Mouse (Mus musculus): Measurements from ENCODE around the gene Fgd6.

Fgd6 gene

DNA sequence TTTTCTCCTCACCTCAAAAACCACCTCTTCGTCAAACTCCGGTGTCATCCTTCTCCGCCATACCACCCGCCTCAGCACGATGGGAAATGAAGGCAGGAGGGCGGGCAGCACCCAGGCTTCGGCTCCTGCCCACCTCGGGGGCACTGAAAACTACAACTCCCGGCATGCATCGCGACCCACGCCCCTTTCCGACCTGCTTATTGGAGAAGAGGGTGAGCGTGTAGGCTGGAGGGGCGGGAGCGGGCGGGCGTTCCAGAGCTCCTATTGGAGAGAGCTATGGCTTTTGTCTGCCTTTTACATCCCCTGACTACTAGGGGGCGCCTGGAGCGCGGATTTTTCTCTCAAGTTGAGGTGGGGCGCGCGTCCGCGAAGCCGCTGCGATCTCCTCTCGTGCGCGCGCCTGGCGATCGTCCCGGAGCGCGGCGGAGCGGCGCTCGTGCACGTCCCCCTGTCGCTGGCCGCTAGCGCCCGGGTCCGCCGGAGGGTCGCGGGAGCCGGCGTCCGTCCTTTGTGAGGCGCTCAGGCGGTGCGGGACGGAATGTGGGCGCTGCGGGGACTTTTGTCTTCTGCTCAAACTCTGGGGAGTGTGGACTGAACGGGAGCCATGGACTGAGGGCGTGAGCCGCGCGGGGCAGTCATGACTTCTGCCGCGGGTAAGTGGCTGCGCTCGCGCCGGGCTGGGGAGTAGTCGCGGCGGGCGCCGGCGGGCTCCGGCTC lies at the start of gene Fgd6, which contains the start of gene Vezt:
TSS of gene Fgd6 (plus strand) at position 344 of the 717 bp plus-strand sequence.
TSS of gene Vezt (minus strand) at position 160 of the 717 bp plus-strand sequence.
- peak; percentile 99 to 100 for DNase-seq (ENCODE audit: low spot score in 2 of 2)

DNA sequence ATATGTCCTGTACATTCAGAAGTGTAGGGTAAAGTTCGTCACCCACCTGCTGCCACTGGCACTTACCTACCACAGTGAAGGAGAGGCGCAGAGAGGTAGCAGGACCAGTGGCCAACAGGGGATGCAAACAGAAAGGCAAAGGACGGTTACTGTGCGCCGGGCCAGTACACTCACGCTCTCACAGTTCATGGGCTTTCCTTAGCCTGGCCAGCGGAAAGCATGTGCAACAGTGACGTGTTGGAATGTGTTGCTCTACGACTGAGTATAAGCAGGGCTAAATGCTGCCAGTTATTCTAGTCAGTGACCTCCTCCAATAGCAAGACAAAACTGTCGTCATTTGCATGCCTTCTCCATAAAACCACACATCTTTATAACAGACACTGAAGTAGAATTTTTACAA lies 41.7 kb upstream of the Fgd6 start:
- DNase-seq (ENCODE audit: low spot score in 2 of 2), result peak; percentile 11 to 13

DNA sequence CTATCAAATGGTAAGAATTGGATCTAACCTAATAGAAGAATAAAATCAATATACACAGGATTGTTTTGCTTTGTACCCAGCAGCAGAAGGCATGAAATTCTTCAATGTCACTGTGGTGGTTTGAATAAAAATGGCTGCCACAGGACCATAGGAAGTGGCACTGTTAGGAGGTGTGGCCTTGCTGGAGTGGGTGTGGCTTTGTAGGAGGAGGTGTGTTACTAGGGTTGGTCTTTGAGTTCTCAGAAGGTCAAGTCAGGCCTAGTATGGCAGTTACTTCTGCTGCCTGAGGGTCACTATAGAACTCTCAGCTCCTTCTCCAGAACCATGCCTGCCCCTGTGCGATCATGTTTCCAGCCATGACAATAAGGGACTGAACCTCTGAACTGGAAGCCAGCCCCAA lies 40.7 kb upstream of the Fgd6 start:
- no peak for DNase-seq (ENCODE audit: low spot score in 2 of 2)

DNA sequence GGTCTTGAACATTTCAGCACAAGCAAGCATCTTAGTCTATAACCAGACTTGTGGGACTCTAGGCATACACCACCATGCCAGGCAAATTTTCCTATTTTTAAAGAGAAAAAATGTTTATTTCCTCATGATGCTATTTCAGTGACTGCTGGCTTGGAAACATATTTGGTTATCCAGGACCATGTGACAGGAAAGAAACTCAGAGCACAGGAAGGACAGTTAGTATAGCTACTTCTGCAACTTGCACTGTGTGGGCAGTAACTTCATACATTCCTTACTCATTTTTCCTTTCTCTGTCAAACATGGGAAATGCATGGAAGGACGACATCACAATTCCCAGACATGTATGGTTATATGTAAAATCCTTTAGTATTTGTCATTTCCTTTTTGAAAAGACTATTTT lies 36.4 kb upstream of the Fgd6 start:
- no peak for DNase-seq (ENCODE audit: low spot score in 2 of 2)

DNA sequence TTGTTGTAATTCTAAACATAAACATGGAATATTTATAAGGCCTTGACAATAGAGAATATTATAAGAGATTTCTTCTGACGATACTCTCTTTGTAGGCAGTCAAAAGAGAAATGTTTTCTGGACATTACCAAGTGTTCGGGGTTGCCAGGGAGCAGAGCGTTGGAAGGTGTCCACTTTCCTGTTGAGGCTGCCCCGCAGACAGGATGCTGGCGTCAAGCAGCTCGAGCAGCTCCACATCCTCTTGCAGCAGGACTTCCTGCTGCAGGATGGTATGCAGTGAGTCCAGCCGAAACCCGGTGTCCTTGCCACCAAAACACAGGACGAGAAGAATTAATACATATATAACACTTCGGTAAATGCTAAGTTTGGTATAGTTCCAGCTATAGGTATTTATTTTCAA lies 35.6 kb upstream of the Fgd6 start:
- DNase-seq (ENCODE audit: low spot score in 2 of 2), result peak in 1 of 2 experiments; percentile 25

DNA sequence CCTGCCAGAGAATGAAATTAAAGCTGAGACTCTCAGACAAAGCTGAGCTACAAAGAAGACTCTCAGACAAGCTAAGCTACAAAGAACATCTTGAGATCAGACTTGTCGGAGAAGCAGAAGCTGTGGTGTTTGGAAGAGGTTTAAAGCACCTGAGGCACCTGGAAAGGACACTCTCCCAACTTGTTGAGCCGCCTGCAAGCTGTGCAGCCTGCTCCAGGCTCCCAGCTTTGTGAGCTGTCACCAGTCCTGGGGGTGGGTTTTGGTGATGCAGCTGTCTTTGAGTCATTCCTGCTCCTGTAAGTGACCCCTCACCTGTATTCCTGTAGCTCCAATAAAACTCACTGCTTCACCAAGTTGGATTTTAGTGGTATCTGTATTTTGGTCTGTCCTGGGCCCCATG lies 27.4 kb upstream of the Fgd6 start:
- DNase-seq (ENCODE audit: low spot score in 2 of 2), result no peak

DNA sequence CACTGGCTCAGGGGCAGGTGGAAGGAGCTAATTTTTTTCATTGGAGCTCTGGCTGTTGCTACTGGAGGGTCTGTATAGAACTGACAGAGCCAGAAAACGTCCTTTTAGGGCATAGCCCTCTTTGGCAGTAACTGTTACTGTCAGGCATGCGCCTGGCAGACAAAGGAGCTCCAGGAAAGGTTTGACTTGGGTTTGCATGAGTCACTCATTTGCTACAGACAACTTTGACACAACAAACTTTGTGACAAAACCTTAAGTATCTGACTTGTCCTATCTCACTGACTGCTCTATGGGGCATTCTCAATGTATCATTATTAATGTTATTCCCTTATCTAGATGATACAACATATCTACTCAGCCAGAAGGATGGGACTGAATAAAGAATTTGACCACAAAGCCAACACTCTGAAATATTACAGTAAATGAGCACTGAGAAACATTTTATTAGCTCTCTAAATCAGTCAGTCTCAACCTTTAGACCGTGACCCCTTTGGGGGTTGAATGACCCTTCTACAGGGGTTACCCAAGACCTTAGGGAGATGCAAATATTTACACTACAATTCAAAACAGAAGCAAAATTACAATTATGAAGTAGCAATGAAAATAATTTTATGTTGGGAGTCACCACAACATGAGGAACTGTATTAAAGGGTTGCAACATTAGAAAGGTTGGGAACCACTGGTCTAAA lies 25.7 kb upstream of the Fgd6 start:
- DNase-seq (ENCODE audit: low spot score in 2 of 2), result no peak

DNA sequence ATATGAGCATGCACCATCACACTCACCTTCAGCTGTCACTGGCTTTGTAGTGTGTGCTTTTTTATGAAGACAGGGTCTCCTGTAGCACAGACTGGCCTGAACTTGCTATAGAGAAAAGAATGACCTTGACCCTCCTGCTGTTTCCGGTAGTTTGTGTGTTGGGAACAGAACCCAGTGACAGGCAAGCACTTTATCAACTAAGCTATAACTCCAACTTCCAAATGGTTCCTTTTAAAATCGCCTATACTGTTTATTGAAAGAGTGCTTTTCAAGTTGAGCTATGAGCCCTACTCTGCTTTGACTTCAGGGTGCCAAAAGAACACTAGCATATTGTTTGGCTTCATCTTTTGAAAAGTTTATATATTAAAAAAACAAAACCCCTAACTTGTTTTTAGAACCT lies 24.8 kb upstream of the Fgd6 start:
- DNase-seq (ENCODE audit: low spot score in 2 of 2), result no peak

DNA sequence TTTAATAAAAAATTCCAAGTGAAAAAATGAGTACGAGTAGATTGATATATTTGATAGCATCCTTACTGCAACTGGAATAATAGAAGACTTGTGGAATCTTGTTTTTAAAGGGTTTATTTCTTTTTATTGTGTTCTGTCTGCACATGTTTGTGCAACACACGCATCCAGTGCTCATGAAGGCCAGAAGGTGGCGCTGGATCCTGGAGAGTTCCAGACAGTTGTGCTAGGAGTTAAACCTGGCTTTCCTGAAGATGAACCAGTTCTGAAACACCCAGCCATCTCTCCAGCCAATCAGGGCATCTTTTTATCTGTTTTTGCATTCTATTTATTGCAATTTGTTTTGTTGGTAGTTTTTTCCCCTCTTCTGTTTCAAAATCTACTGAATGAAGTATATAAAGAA lies 22.6 kb upstream of the Fgd6 start:
- peak; percentile 15 to 39 for DNase-seq (ENCODE audit: low spot score in 2 of 2)

DNA sequence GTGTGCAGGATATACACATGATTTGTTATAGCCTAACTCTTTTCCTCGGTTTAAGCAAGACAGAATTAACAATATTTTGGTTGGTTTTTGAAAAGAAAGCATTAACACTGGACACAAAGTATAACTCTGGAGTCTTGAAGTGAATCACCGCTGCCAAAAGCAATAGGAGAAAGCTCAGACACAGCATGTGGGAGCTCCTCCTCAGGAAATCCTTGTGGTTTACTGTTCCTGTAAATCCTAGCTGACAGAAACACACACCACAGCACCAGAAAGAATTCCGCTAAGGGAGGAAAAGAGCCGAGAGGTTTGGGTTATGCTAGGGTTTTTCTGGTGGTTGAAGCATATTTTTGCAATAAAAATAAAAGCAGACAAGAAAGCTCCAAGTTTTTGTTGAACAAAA lies 21.6 kb upstream of the Fgd6 start:
- no peak for DNase-seq (ENCODE audit: low spot score in 2 of 2)

DNA sequence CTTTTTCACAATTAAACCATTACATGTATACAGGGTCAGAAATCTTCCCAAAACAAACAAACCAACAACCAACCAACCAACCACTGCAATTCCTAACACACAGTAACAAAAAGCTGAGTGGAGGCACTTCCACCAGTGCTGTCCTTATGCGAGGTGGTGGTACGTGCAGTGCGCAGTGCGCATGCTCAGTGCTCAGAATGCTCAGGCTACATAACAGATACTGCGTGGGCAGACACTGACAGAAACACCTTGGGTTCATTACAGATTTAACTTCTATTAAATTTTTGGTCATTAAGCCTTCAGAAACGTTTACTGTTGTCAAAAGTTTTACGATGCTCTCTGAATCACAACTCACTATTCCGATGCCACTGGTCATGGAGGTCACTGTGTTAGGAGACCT lies 18.3 kb upstream of the Fgd6 start:
- no peak for DNase-seq (ENCODE audit: low spot score in 2 of 2)

DNA sequence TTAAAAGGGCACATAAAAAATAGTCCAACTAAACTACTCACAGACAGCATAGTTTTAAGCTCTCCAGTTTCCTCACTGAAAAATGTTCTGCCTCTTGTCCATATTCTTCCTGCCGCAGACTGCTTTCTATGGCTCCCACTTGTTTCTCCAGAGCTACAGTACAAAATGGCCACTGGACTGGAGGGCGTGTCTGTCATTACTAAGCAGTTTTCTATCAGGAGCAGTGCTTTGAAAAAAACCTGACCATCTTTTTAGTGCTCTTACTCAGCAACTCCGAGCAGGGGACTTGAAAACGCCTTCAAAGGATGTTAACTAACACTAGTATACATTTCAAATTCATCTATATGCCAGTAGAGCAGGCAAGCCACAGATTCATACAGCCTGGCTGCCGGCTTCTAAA lies 15.2 kb upstream of the Fgd6 start:
- DNase-seq (ENCODE audit: low spot score in 2 of 2), result no peak

DNA sequence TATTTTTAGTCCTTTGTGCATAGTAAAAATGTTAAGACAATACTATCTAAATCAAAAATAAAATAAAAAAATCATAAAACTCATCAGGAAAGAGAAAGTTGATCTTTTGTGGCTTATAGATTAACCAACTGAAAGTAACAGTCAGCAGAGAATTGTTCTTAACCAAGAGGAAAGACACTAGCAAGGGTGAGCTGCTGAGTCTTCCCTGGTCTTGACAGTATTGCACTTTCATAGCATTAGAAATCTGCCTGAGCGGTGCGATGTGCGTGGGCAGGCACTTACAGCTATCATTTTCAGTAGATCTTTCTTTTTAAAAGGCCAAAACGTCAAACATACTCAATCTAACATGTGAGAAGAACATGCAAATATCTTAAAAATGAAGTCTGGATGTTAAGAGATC lies 14.7 kb upstream of the Fgd6 start:
- no peak for DNase-seq (ENCODE audit: low spot score in 2 of 2)

DNA sequence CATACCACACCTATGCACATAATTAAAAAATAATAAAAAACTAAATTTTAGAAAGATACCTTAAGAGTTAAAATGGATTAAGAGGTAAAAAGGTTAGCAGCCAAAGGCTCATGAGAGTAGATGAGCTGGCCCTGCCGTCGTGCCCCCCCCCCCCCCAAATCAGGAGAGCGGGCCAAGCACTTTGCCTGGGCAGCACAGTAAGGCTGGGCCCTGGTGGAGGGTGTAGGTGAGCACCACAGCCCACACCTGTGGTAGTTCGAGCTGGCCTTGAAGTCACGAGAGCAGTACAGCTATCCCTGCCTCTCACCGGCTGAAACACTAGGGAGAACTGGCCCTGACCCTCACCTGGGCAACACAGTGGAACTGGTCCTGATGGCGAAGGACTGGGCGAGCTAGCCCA lies 10.7 kb upstream of the Fgd6 start:
- DNase-seq (ENCODE audit: low spot score in 2 of 2), result no peak

DNA sequence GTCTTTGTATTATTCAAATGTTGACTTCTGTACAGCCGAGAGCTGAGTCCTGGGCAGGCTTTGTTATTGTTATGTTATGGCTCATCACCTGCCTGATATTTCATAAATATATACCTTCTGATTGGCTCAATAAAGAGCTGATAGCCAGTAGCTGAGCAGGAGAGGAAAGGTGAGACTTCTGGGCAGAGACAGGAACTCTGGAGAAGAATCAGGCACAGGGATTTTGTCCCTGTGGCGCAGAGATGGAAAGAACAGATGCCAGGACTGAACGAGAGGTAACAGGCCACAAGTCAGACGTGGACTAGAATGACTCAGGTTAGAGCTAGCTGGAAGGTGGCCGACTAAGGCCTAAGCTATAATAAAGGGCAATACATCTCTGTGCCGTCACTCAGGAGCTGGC lies 7.3 kb upstream of the Fgd6 start:
- DNase-seq (ENCODE audit: low spot score in 2 of 2), result no peak

DNA sequence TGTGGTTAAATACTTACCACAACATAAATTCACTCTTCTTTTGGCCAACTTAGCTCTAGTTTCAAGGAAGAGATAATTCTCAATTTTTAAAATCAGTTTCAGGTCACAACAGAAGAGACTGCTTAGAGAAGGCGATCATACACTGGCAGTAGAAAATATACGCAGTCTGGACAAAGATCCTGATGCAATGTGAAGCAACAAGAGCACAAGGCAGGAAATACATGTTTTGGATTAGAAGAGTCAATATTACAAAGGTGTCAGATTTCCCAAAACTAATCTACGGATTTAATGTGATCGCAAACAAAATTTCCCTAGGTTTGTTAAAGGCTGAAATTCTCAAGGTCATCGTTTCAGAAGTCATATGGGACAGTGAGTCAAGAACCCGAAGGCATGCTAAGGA lies 4.6 kb upstream of the Fgd6 start:
- DNase-seq (ENCODE audit: low spot score in 2 of 2), result no peak

DNA sequence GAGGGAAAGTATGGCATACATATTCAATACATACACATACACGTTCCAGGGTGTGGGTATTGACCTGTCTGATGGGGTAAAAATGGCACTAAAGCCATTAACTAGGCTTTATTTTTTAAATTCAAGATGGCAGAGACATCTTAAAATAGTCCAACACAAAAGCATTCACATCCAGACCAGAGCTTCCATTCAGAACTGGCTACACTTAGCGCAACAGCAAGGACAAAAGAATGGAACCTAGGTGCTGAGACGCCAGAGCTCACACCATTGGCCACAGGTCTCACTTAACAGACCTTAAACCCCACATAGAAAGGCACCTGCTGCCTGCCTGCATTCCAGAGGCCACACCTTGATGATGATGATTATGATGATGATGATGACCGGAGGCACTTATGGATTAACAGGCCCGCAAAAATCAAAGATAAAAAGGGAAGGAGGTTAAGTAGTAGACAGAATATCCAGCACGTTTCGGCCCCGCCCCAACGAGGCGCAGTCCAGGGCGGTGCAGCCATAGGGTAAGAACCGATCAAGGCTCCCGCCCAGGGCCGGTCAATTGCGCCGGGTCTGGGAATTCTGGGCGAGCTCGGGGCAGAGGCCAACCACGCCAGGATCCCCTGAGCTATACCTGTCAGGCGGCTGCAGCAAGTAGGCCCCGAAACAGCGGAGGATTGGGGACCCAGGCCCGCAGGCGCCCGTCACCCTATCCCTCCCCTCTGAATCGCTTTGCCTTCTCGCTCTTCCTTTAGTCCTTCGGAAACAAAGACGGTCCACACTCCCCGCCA lies 734 bp upstream of the Fgd6 start:
- DNase-seq (ENCODE audit: low spot score in 2 of 2), result no peak

DNA sequence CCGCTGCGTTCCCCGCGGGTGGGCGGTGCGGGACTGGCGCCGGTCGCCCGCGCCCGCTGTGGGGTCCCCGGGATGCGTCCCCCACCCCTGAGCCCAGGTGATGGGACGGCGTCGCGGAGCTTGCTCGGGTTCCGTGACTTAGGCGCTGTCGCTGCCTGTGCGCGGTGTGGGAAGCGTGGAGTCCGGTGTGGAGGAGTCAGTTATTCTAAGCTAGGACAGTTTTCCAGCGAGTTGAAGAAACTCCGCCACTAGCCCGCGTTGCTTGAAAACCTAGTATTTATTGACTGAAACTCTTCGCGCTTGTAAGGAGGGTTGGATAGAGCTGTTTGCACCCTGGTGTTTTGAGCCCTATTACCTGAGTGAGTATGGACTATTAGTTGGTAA lies 566 bp downstream of the Fgd6 start:
- no peak for DNase-seq (ENCODE audit: low spot score in 2 of 2)

DNA sequence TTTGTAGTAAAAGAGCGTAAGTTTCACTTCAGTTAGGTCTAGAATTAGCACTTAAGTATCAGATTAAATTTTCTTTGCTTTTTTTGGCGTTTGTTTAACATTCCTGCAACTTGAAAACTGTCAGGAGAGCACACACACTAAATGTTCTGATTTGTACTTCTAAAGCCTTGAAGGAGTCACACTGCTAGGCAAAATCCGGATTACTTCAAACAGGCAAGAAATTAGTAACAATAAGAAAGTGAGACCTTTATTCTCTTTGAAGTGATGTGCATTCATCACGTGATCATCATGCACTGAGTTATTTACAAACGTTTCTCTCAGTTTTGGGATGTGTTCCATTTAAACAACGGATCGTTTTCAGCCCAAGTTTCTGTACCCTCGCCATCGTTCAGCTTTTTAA lies 1.4 kb downstream of the Fgd6 start:
- no peak for DNase-seq (ENCODE audit: low spot score in 2 of 2)

DNA sequence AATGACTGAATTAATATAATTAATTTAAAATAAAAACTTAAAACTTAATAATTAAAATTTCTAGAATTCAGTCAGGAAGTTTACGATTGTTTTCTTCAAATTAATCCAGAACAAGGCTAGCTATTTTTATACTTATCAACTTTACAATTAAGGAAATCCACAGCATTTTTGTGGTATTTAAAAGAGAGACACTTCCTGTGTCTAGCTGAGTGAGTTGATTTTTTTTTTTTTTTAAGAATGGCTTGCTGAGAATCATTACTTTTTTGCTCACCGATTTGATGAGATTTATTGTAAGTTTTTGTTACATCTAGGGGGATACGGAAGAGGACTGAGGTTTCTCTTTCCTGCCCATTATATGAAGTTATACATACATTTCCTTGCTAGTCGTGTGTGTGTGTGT lies 1.8 kb downstream of the Fgd6 start:
- no peak for DNase-seq (ENCODE audit: low spot score in 2 of 2)

DNA sequence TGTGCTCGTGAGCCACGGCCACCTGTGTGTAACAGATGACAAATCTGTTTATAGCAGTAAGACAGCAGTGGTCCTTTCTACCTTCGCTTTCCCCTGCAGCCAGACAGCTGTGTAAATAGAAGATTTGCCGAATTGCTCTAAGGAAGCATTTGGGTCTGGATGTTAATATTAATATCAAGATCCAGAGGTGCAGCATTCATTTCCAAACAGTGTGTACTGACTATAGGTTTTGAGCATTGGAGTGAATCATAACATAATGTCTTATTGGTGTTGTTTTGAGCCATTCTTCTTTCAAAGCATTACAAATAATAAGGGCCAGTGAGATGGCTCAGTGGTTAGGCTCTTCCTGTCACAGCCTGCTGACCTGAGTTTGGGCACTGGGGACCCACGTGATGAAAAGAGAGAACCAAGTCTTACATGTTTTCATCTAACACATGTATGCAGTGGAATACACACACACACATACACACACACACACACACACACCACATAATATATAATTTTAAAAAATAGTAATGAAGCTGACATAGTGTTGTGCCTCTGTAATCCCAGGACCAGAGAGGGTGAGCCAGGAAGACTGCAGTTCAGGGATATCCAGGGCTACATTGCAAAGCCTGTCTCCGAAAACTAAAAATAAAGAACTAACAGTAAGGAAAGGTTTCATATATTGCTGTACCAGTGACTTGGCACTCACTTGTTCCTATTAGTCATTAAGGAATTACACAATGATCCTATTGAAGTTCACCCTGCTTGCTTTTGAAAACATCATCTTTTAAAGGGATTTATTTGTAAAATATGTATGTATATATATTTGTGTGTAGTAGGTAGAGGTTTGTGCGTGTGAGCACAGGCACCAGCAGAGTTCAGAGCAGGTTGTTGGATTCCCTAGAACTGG lies 2.8 kb downstream of the Fgd6 start:
- DNase-seq (ENCODE audit: low spot score in 2 of 2), result no peak

DNA sequence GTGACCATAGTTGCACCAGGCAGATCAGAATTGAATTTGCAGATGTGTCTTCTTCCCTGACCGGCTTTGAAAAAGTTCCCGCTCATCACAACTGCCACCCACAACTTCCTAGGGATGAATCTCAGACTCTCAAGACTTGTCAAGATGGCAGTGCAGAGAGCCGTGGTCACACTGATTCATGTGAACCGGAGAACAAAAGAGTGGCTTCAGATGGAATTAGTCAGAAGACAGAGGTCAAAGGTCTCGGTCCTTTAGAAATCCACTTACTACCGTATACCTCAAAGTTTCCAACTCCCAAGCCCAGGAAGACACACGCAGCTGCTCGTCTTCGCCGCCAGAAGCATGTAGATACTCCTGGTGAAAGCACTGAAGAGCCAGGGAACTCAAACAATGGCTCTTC lies 8.1 kb downstream of the Fgd6 start:
- no peak for DNase-seq (ENCODE audit: low spot score in 2 of 2)
